Mouse (Mus musculus): Measurements from ENCODE around the gene Tbcd.

Tbcd gene

GRCm38 (mm10) chr11:121510512-121511246 is 58.9 kb downstream of the Tbcd start:
- no peak for TF ChIP-seq GATA4 (IDR thresholded peaks at IDR 0.05; ENCODE audit: insufficient replicate concordance, low read length)

- TF ChIP-seq GATA4 (IDR thresholded peaks at IDR 0.05; ENCODE audit: insufficient replicate concordance, low read length) = no peak
These were observed 61.3 kb downstream of the Tbcd start for GRCm38 (mm10) chr11:121512896-121513572.

GRCm38 (mm10) chr11:121515996-121516395 is 64.2 kb downstream of the Tbcd start:
- no peak for TF ChIP-seq GATA4 (IDR thresholded peaks at IDR 0.05; ENCODE audit: insufficient replicate concordance, low read length)

- no peak for TF ChIP-seq GATA4 (IDR thresholded peaks at IDR 0.05; ENCODE audit: insufficient replicate concordance, low read length)
These were observed 65.2 kb downstream of the Tbcd start for GRCm38 (mm10) chr11:121516906-121517305.

GRCm38 (mm10) chr11:121517687-121518465 is 66.1 kb downstream of the Tbcd start:
- no peak for TF ChIP-seq GATA4 (IDR thresholded peaks at IDR 0.05; ENCODE audit: insufficient replicate concordance, low read length)

- no peak for TF ChIP-seq GATA4 (IDR thresholded peaks at IDR 0.05; ENCODE audit: insufficient replicate concordance, low read length)
These were observed 67.4 kb downstream of the Tbcd start, which contains the start of gene Zfp750 for GRCm38 (mm10) chr11:121519131-121519530. Gene Zfp750 (minus strand): TSS chr11:121519333.

GRCm38 (mm10) chr11:121519703-121520102 is 68.0 kb downstream of the Tbcd start:
- TF ChIP-seq GATA4 (IDR thresholded peaks at IDR 0.05; ENCODE audit: insufficient replicate concordance, low read length) = no peak

GRCm38 (mm10) chr11:121520761-121521160 is 69.0 kb downstream of the Tbcd start:
- no peak for TF ChIP-seq GATA4 (IDR thresholded peaks at IDR 0.05; ENCODE audit: insufficient replicate concordance, low read length)

GRCm38 (mm10) chr11:121522156-121522762 is 70.5 kb downstream of the Tbcd start:
- no peak for TF ChIP-seq GATA4 (IDR thresholded peaks at IDR 0.05; ENCODE audit: insufficient replicate concordance, low read length)

- TF ChIP-seq GATA4 (IDR thresholded peaks at IDR 0.05; ENCODE audit: insufficient replicate concordance, low read length) = no peak
These were observed 72.4 kb downstream of the Tbcd start for GRCm38 (mm10) chr11:121524191-121524590.

- no peak for TF ChIP-seq GATA4 (IDR thresholded peaks at IDR 0.05; ENCODE audit: insufficient replicate concordance, low read length)
These were observed 78.0 kb downstream of the Tbcd start for GRCm38 (mm10) chr11:121529747-121530146.

- no peak for TF ChIP-seq GATA4 (IDR thresholded peaks at IDR 0.05; ENCODE audit: insufficient replicate concordance, low read length)
These were observed 84.8 kb downstream of the Tbcd start for GRCm38 (mm10) chr11:121536528-121536927.

- TF ChIP-seq GATA4 (IDR thresholded peaks at IDR 0.05; ENCODE audit: insufficient replicate concordance, low read length) = no peak
These were observed 90.7 kb downstream of the Tbcd start for GRCm38 (mm10) chr11:121542471-121542870.

GRCm38 (mm10) chr11:121543287-121543856 is 91.6 kb downstream of the Tbcd start:
- TF ChIP-seq GATA4 (IDR thresholded peaks at IDR 0.05; ENCODE audit: insufficient replicate concordance, low read length) = no peak

GRCm38 (mm10) chr11:121543922-121544321 is 92.2 kb downstream of the Tbcd start:
- no peak for TF ChIP-seq GATA4 (IDR thresholded peaks at IDR 0.05; ENCODE audit: insufficient replicate concordance, low read length)
